Mouse (Mus musculus) cortical plate, adult 2 months (tissue): ENCODE data around the gene Cep68. TPM values are rescaled to one million over a fixed set of nuclear protein-coding genes. Genes with fewer than 3 reads are reported as not detected.
"Not testable (repeated sequence)": the region's sequence is repeated elsewhere in the genome, so short reads cannot be mapped to it uniquely, and the experiment has no call there.

Source experiments
- H3K27ac ChIP-seq: fragments of 200-500 bp; 2 replicates; pipeline ENCODE4 v1.5.1; 2012; ENCODE audit warnings: low read length, control low read depth, inconsistent platforms; ENCODE audit not compliant: insufficient read depth
- H3K4me1 ChIP-seq: fragments of 200-500 bp; 2 replicates; pipeline ENCODE4 v1.6.1; 2011; ENCODE audit warnings: low read length; ENCODE audit not compliant: control insufficient read depth, insufficient read depth
- H3K4me3 ChIP-seq: fragments of 200-500 bp; 2 replicates; pipeline ENCODE4 v1.5.1; 2011; ENCODE audit warnings: mild to moderate bottlenecking, low read length, control low read depth; ENCODE audit not compliant: insufficient read depth
- CTCF ChIP-seq: fragments of 200-500 bp; IDR thresholded peaks from 2 replicates; pipeline ENCODE4 v1.5.1; 2011; ENCODE audit warnings: mild to moderate bottlenecking, control low read depth, low read length; ENCODE audit not compliant: insufficient read depth; ENCODE audit errors: extremely low read depth
- POLR2A ChIP-seq: fragments of 200-500 bp; IDR thresholded peaks from 2 replicates; pipeline ENCODE4 v1.6.1; 2011; ENCODE audit warnings: mild to moderate bottlenecking, low read length, control low read depth; ENCODE audit not compliant: insufficient read depth; ENCODE audit errors: extremely low read depth
- polyA plus RNA-seq: library from polyadenylated mRNA; depleted of rRNA; stranded (reverse); fragments of >200 nt; gene quantifications from 2 replicates; pipeline ENCODE4 v1.2.3, GENCODE M21; 2012

Cep68 gene
- polyA plus RNA-seq, 1 experiment = 17.3 TPM

GRCm38 (mm10) chr11:20230286-20230685, 18.9 kb downstream of the Cep68 start:
- no peaks in the 10 kb centered on the region for H3K4me1 ChIP-seq
- no peak for TF ChIP-seq CTCF
- no peak for TF ChIP-seq POLR2A
- H3K4me3 ChIP-seq = no peak overlapping the region
- no peak overlapping the region; the same call in 1 of the 2 replicates for H3K27ac ChIP-seq

GRCm38 (mm10) chr11:20229311-20229710, 19.9 kb downstream of the Cep68 start:
- Histone ChIP-seq H3K27ac (no peak overlapping the region), H3K4me3 (no peak overlapping the region), H3K4me1 (no peaks in the 10 kb centered on the region)
- TF ChIP-seq POLR2A = no peak
- no peak for TF ChIP-seq CTCF

GRCm38 (mm10) chr11:20228666-20229065, 20.6 kb downstream of the Cep68 start:
- no peaks in the 10 kb centered on the region for H3K4me1 ChIP-seq
- TF ChIP-seq POLR2A = no peak
- TF ChIP-seq CTCF = no peak
- H3K4me3 ChIP-seq = no peak overlapping the region
- no peak overlapping the region for H3K27ac ChIP-seq

GRCm38 (mm10) chr11:20225938-20226337, 23.3 kb downstream of the Cep68 start:
- TF ChIP-seq POLR2A (no peak), CTCF (no peak)
- Histone ChIP-seq H3K4me1 (no peaks in the 10 kb centered on the region), H3K4me3 (no peak overlapping the region), H3K27ac (no peak overlapping the region)

GRCm38 (mm10) chr11:20224196-20224595, 25.0 kb downstream of the Cep68 start:
- Histone ChIP-seq H3K4me3 (no peak overlapping the region), H3K4me1 (no peaks in the 10 kb centered on the region), H3K27ac (no peak overlapping the region)
- TF ChIP-seq CTCF = no peak
- no peak for TF ChIP-seq POLR2A

GRCm38 (mm10) chr11:20221671-20222070, 27.6 kb downstream of the Cep68 start:
- H3K4me3 ChIP-seq, H3K4me1 ChIP-seq, H3K27ac ChIP-seq: not testable (repeated sequence)

- Histone ChIP-seq H3K4me1 (no peaks in the 10 kb centered on the region; the same call in 1 of the 2 replicates), H3K4me3 (no peak overlapping the region), H3K27ac (no peak overlapping the region)
- no peak for TF ChIP-seq CTCF
- no peak for TF ChIP-seq POLR2A
These were observed 32.0 kb downstream of the Cep68 start for GRCm38 (mm10) chr11:20217227-20217626.

- Histone ChIP-seq H3K4me3 (no peak overlapping the region), H3K4me1 (peaks cover 1% of the 10 kb centered on the region; the same call in 1 of the 2 replicates), H3K27ac (no peak overlapping the region)
- TF ChIP-seq CTCF (no peak), POLR2A (no peak)
These were observed 32.8 kb downstream of the Cep68 start for GRCm38 (mm10) chr11:20216415-20216814.

- TF ChIP-seq POLR2A = no peak
- 0 out of 2 replicates have a peak, but pooled peaks have one; percentile 24 for TF ChIP-seq CTCF
- H3K27ac ChIP-seq = no peak overlapping the region
- H3K4me3 ChIP-seq = no peak overlapping the region
- H3K4me1 ChIP-seq = peaks cover 3% of the 10 kb centered on the region
These were observed 34.5 kb downstream of the Cep68 start for GRCm38 (mm10) chr11:20214779-20215178.

GRCm38 (mm10) chr11:20211838-20212237, 37.4 kb downstream of the Cep68 start:
- no peak overlapping the region for H3K4me3 ChIP-seq
- H3K4me1 ChIP-seq = peaks cover 3% of the 10 kb centered on the region
- TF ChIP-seq CTCF (no peak), POLR2A (no peak)
- no peak overlapping the region for H3K27ac ChIP-seq

- Histone ChIP-seq H3K27ac (no peak overlapping the region), H3K4me3 (no peak overlapping the region), H3K4me1 (peaks cover 14% of the 10 kb centered on the region)
- TF ChIP-seq POLR2A = no peak
- no peak for TF ChIP-seq CTCF
These were observed 41.6 kb downstream of the Cep68 start for GRCm38 (mm10) chr11:20207589-20207988.
